Mouse (Mus musculus) hindbrain, embryonic 15.5 days (tissue): ENCODE results near the gene Srebf2. TPM values are rescaled to one million over a fixed set of nuclear protein-coding genes. Genes with fewer than 3 reads are reported as not detected.

Experiments
- ATAC-seq: fragments of 200-750 bp; cut with Nextera tagmentation; 2 replicates; pipeline ENCODE4 v1.8.0; 2017; ENCODE audit warnings: low read depth, moderate number of reproducible peaks, moderate TSS enrichment; ENCODE audit not compliant: low FRiP score
- H3K27ac ChIP-seq: fragments of 300-500 bp; sonication (generic); replicated peaks from 2 replicates; pipeline ENCODE4 v1.5.1; 2015; ENCODE audit warnings: mild to moderate bottlenecking, inconsistent platforms
- H3K27me3 ChIP-seq: fragments of 300-500 bp; sonication (generic); 2 replicates; pipeline ENCODE4 v1.6.1; 2015; ENCODE audit warnings: control low read depth, inconsistent platforms
- H3K36me3 ChIP-seq: fragments of 300-500 bp; sonication (generic); 2 replicates; pipeline ENCODE4 v1.6.1; 2015; ENCODE audit warnings: control low read depth, inconsistent platforms
- H3K4me1 ChIP-seq: fragments of 300-500 bp; sonication (generic); replicated peaks from 2 replicates; pipeline ENCODE4 v1.6.1; 2015; ENCODE audit warnings: control low read depth, inconsistent platforms
- H3K4me2 ChIP-seq: fragments of 300-500 bp; sonication (generic); 2 replicates; pipeline ENCODE4 v1.6.1; 2015; ENCODE audit warnings: moderate library complexity, mild to moderate bottlenecking, inconsistent platforms
- H3K4me3 ChIP-seq: fragments of 300-500 bp; sonication (generic); 2 replicates; pipeline ENCODE4 v1.5.1; 2015; ENCODE audit warnings: mild to moderate bottlenecking, inconsistent platforms
- H3K9ac ChIP-seq: fragments of 300-500 bp; sonication (generic); 2 replicates; pipeline ENCODE4 v1.6.1; 2015; ENCODE audit warnings: inconsistent platforms
- H3K9me3 ChIP-seq: fragments of 300-500 bp; sonication (generic); 2 replicates; pipeline ENCODE4 v1.6.1; 2016; ENCODE audit warnings: control low read depth, inconsistent platforms
- WGBS: fragments of 180-500 bp; shearing (Covaris S2); methylation state at CpG from one replicate; pipeline ENCODE4 v1.1.7; 2015; 5-methylcytosine and 5-hydroxymethylcytosine counted together
- polyA plus RNA-seq: library from polyadenylated mRNA; unstranded; fragments of >200 nt; fragmentation: Nextera tagmentation; extraction: Ambion mirVana; gene quantifications from 2 replicates; pipeline ENCODE4 v1.2.1, GENCODE M21; 2015

Srebf2 gene
- polyA plus RNA-seq, 1 experiment from 2014 or later, result 209 TPM

GRCm38 (mm10) chr15:82159471-82159870 is 12.5 kb downstream of the Srebf2 start:
- peaks cover 33% of the 10 kb centered on the region for H3K4me1 ChIP-seq

GRCm38 (mm10) chr15:82160731-82161640 is 14.0 kb downstream of the Srebf2 start:
- no peak for ATAC-seq
- Histone ChIP-seq H3K4me2 (no peak overlapping the region), H3K4me3 (no peak overlapping the region), H3K9ac (no peak overlapping the region), H3K36me3 (no peaks in the 10 kb centered on the region), H3K9me3 (no peaks in the 10 kb centered on the region), H3K27me3 (no peaks in the 10 kb centered on the region), H3K4me1 (peaks cover 40% of the 10 kb centered on the region), H3K27ac (no peak overlapping the region)
- WGBS, result 81% methylated on average over 11 of the region's 11 CpGs

More at GRCm38 (mm10) chr15:82159471-82159870, 12.5 kb downstream of the Srebf2 start:
- Histone ChIP-seq H3K36me3 (no peaks in the 10 kb centered on the region), H3K9ac (no peak overlapping the region), H3K9me3 (no peaks in the 10 kb centered on the region), H3K27ac (no peak overlapping the region), H3K4me3 (no peak overlapping the region), H3K4me2 (no peak overlapping the region), H3K27me3 (no peaks in the 10 kb centered on the region)
- no peak for ATAC-seq
- WGBS, result 79% methylated on average over 9 of the region's 9 CpGs

GRCm38 (mm10) chr15:82161965-82162600 is 15.1 kb downstream of the Srebf2 start:
- no peak for ATAC-seq
- 88% methylated on average over 12 of the region's 12 CpGs for WGBS
- H3K4me1 ChIP-seq, result peaks cover 51% of the 10 kb centered on the region

GRCm38 (mm10) chr15:82163356-82164060 is 16.5 kb downstream of the Srebf2 start:
- H3K4me3 ChIP-seq, result no peak overlapping the region
- H3K36me3 ChIP-seq, result no peaks in the 10 kb centered on the region
- H3K9ac ChIP-seq, result no peak overlapping the region
- H3K4me2 ChIP-seq, result no peak overlapping the region
- H3K4me1 ChIP-seq, result peaks cover 56% of the 10 kb centered on the region
- no peak for ATAC-seq
- H3K27me3 ChIP-seq, result no peaks in the 10 kb centered on the region
- no peak overlapping the region for H3K27ac ChIP-seq
- no peaks in the 10 kb centered on the region for H3K9me3 ChIP-seq
- 84% methylated on average over 10 of the region's 10 CpGs for WGBS

More at GRCm38 (mm10) chr15:82161965-82162600, 15.1 kb downstream of the Srebf2 start:
- H3K36me3 ChIP-seq, result no peaks in the 10 kb centered on the region
- no peaks in the 10 kb centered on the region for H3K27me3 ChIP-seq
- no peak overlapping the region for H3K27ac ChIP-seq
- no peak overlapping the region for H3K9ac ChIP-seq
- no peak overlapping the region for H3K4me2 ChIP-seq
- no peaks in the 10 kb centered on the region for H3K9me3 ChIP-seq
- no peak overlapping the region for H3K4me3 ChIP-seq

- Histone ChIP-seq H3K36me3 (no peaks in the 10 kb centered on the region), H3K9ac (no peak overlapping the region), H3K4me3 (no peak overlapping the region), H3K4me2 (no peak overlapping the region), H3K27me3 (no peaks in the 10 kb centered on the region), H3K27ac (no peak overlapping the region), H3K9me3 (no peaks in the 10 kb centered on the region), H3K4me1 (peaks cover 56% of the 10 kb centered on the region)
- 49% methylated on average over 4 of the region's 4 CpGs for WGBS
- ATAC-seq, result no peak
These were observed 17.0 kb downstream of the Srebf2 start for GRCm38 (mm10) chr15:82164061-82164399.

GRCm38 (mm10) chr15:82164496-82164895 is 17.5 kb downstream of the Srebf2 start:
- no peak for ATAC-seq
- WGBS, result 84% methylated on average over 7 of the region's 7 CpGs
- peaks cover 56% of the 10 kb centered on the region for H3K4me1 ChIP-seq

GRCm38 (mm10) chr15:82165332-82166239 is 18.6 kb downstream of the Srebf2 start:
- H3K27ac ChIP-seq, result no peak overlapping the region
- no peak overlapping the region for H3K4me2 ChIP-seq
- H3K9ac ChIP-seq, result no peak overlapping the region
- no peaks in the 10 kb centered on the region for H3K36me3 ChIP-seq
- WGBS, result 54% methylated on average over 8 of the region's 8 CpGs
- H3K4me1 ChIP-seq, result peaks cover 61% of the 10 kb centered on the region
- H3K27me3 ChIP-seq, result no peaks in the 10 kb centered on the region
- no peak for ATAC-seq
- H3K9me3 ChIP-seq, result no peaks in the 10 kb centered on the region
- H3K4me3 ChIP-seq, result no peak overlapping the region

More at GRCm38 (mm10) chr15:82164496-82164895, 17.5 kb downstream of the Srebf2 start:
- Histone ChIP-seq H3K4me2 (no peak overlapping the region), H3K4me3 (no peak overlapping the region), H3K9ac (no peak overlapping the region), H3K9me3 (no peaks in the 10 kb centered on the region), H3K27me3 (no peaks in the 10 kb centered on the region), H3K27ac (no peak overlapping the region), H3K36me3 (no peaks in the 10 kb centered on the region)

GRCm38 (mm10) chr15:82166240-82167100 is 19.5 kb downstream of the Srebf2 start:
- no peak overlapping the region for H3K9ac ChIP-seq
- H3K4me1 ChIP-seq, result peaks cover 60% of the 10 kb centered on the region

GRCm38 (mm10) chr15:82167201-82168168 is 20.5 kb downstream of the Srebf2 start:
- 56% methylated on average over 23 of the region's 23 CpGs for WGBS
- Histone ChIP-seq H3K9ac (no peak overlapping the region), H3K9me3 (no peaks in the 10 kb centered on the region), H3K4me2 (no peak overlapping the region), H3K4me1 (peaks cover 60% of the 10 kb centered on the region), H3K27ac (peak overlapping the region; percentile 39; the same call in 1 of the 2 replicates), H3K27me3 (no peaks in the 10 kb centered on the region), H3K36me3 (peaks cover 16% of the 10 kb centered on the region), H3K4me3 (no peak overlapping the region)
- no peak for ATAC-seq

More at GRCm38 (mm10) chr15:82166240-82167100, 19.5 kb downstream of the Srebf2 start:
- H3K9me3 ChIP-seq, result no peaks in the 10 kb centered on the region
- 0 out of 2 replicates have a peak, but pooled peaks cover 8% of the 10 kb centered on the region for H3K36me3 ChIP-seq
- H3K27ac ChIP-seq, result peak overlapping the region; percentile 39; the same call in 1 of the 2 replicates
- no peak for ATAC-seq
- no peak overlapping the region for H3K4me3 ChIP-seq
- no peaks in the 10 kb centered on the region for H3K27me3 ChIP-seq
- WGBS, result 46% methylated on average over 22 of the region's 22 CpGs
- no peak overlapping the region for H3K4me2 ChIP-seq

- Histone ChIP-seq H3K4me3 (no peak overlapping the region), H3K4me1 (peaks cover 54% of the 10 kb centered on the region), H3K9me3 (no peaks in the 10 kb centered on the region), H3K27ac (peak overlapping the region; percentile 56), H3K4me2 (no peak overlapping the region), H3K36me3 (peaks cover 34% of the 10 kb centered on the region), H3K9ac (no peak overlapping the region), H3K27me3 (no peaks in the 10 kb centered on the region)
- 81% methylated on average over 5 of the region's 5 CpGs for WGBS
- ATAC-seq, result no peak
These were observed 22.7 kb downstream of the Srebf2 start for GRCm38 (mm10) chr15:82169671-82170070.
